Mouse (Mus musculus) gastrocnemius, adult 2 months (tissue): ENCODE measurements around the gene Olfml2b. TPM values are rescaled to one million over a fixed set of nuclear protein-coding genes. Genes with fewer than 3 reads are reported as not detected.
A peak's percentile ranks its signal among the peaks of the same experiment; 100 is the strongest.

Experiments used
- DNase-seq: peaks from one replicate; pipeline ENCODE4 v3.0.0; 2022
- H3K27ac ChIP-seq: fragments of 200-600 bp; 2 replicates; pipeline ENCODE4 v1.8.1; 2022; ENCODE audit warnings: mild to moderate bottlenecking
- H3K4me3 ChIP-seq: fragments of 200-600 bp; 2 replicates; pipeline ENCODE4 v1.8.1; 2022; ENCODE audit warnings: mild to moderate bottlenecking, moderate library complexity
- CTCF ChIP-seq: fragments of 200-600 bp; IDR thresholded peaks from 2 replicates; pipeline ENCODE4 v1.8.1; 2022; ENCODE audit warnings: antibody characterized with exemption, mild to moderate bottlenecking, moderate library complexity
- intact Hi-C: fragments of 180-260 bp; cut with DNase I; formaldehyde crosslinking; loops from one replicate; pipeline ENCODE4 v1.15.1; 2025
- total RNA-seq, 2 experiments: library from RNA; stranded (reverse); gene quantifications; 2 replicates each; pipeline ENCODE4 v1.2.3; 2021

Gene Olfml2b
- total RNA-seq, 2 experiments from 2014 or later: 2.9 to 6.6 TPM

- intact Hi-C loops: no loop called here
- no peak overlapping the region for H3K27ac ChIP-seq
- no peak for DNase-seq
- no peak for TF ChIP-seq CTCF
- no peak overlapping the region for H3K4me3 ChIP-seq
Observed at GRCm38 (mm10) chr1:170619686-170620374, 24.5 kb upstream of the Olfml2b start.

- no peak for TF ChIP-seq CTCF
- no peak overlapping the region for H3K27ac ChIP-seq
- intact Hi-C loops: no loop called here
- no peak overlapping the region for H3K4me3 ChIP-seq
- DNase-seq: no peak
Observed at GRCm38 (mm10) chr1:170622934-170623333, 21.4 kb upstream of the Olfml2b start.

- H3K27ac ChIP-seq: no peak overlapping the region
- no peak for DNase-seq
- intact Hi-C loops: no loop called here
- no peak overlapping the region for H3K4me3 ChIP-seq
- no peak for TF ChIP-seq CTCF
Observed at GRCm38 (mm10) chr1:170623432-170623831, 20.9 kb upstream of the Olfml2b start.

GRCm38 (mm10) chr1:170630489-170630888 is 13.8 kb upstream of the Olfml2b start:
- intact Hi-C loops: loop anchor here (5.0 kb wide), 1 partner anchor 212 kb away; no protein-coding TSS in a partner anchor
- H3K27ac ChIP-seq: no peak overlapping the region
- no peak for TF ChIP-seq CTCF
- H3K4me3 ChIP-seq: no peak overlapping the region
- no peak for DNase-seq

GRCm38 (mm10) chr1:170631571-170631970 is 12.8 kb upstream of the Olfml2b start:
- TF ChIP-seq CTCF: no peak
- intact Hi-C loops: loop anchor here (5.0 kb wide), 1 partner anchor 211 kb away; no protein-coding TSS in a partner anchor
- H3K27ac ChIP-seq: no peak overlapping the region
- H3K4me3 ChIP-seq: no peak overlapping the region
- DNase-seq: no peak

- no peak overlapping the region for H3K27ac ChIP-seq
Observed at GRCm38 (mm10) chr1:170632385-170632784, 11.9 kb upstream of the Olfml2b start.

GRCm38 (mm10) chr1:170632856-170633255 is 11.5 kb upstream of the Olfml2b start:
- Histone ChIP-seq H3K27ac (no peak overlapping the region), H3K4me3 (no peak overlapping the region)
- TF ChIP-seq CTCF: no peak
- DNase-seq: no peak
- intact Hi-C loops: loop anchor here (5.0 kb wide), 1 partner anchor 209 kb away; no protein-coding TSS in a partner anchor

More at GRCm38 (mm10) chr1:170632385-170632784, 11.9 kb upstream of the Olfml2b start:
- peak; percentile 86 for DNase-seq
- peak; percentile 96; the same call in 1 of the 2 replicates for TF ChIP-seq CTCF
- no peak overlapping the region for H3K4me3 ChIP-seq
- intact Hi-C loops: loop anchor here (5.0 kb wide), 1 partner anchor 210 kb away; no protein-coding TSS in a partner anchor

GRCm38 (mm10) chr1:170638941-170639340 is 5.4 kb upstream of the Olfml2b start:
- intact Hi-C loops: no loop called here
- no peak overlapping the region for H3K27ac ChIP-seq
- no peak for TF ChIP-seq CTCF
- DNase-seq: no peak
- H3K4me3 ChIP-seq: no peak overlapping the region

- no peak for DNase-seq
- no peak for TF ChIP-seq CTCF
- Histone ChIP-seq H3K4me3 (peak overlapping the region; percentile 75), H3K27ac (peak overlapping the region; percentile 64)
- intact Hi-C loops: loop anchor here (10.0 kb wide), 1 partner anchor 129 kb away; no protein-coding TSS in a partner anchor
Observed at GRCm38 (mm10) chr1:170645896-170646605, 1.7 kb downstream of the Olfml2b start.

- intact Hi-C loops: loop anchor here (10.0 kb wide), 1 partner anchor 128 kb away; no protein-coding TSS in a partner anchor
- peak overlapping the region; percentile 64 for H3K27ac ChIP-seq
Observed at GRCm38 (mm10) chr1:170646606-170647287, 2.4 kb downstream of the Olfml2b start.

GRCm38 (mm10) chr1:170647381-170647780 is 3.0 kb downstream of the Olfml2b start:
- intact Hi-C loops: loop anchor here (10.0 kb wide), 1 partner anchor 127 kb away; no protein-coding TSS in a partner anchor
- TF ChIP-seq CTCF: no peak
- Histone ChIP-seq H3K4me3 (peak overlapping the region; percentile 75; the same call in 1 of the 2 replicates), H3K27ac (peak overlapping the region; percentile 64; the same call in 1 of the 2 replicates)
- DNase-seq: no peak

More at GRCm38 (mm10) chr1:170646606-170647287, 2.4 kb downstream of the Olfml2b start:
- TF ChIP-seq CTCF: no peak
- peak overlapping the region; percentile 75 for H3K4me3 ChIP-seq
- DNase-seq: no peak

- TF ChIP-seq CTCF: no peak
- DNase-seq: no peak
- Histone ChIP-seq H3K4me3 (no peak overlapping the region; the same call in 1 of the 2 replicates), H3K27ac (peak overlapping the region; percentile 51; the same call in 1 of the 2 replicates)
- intact Hi-C loops: loop anchor here (10.0 kb wide), 1 partner anchor 127 kb away; no protein-coding TSS in a partner anchor
Observed at GRCm38 (mm10) chr1:170647971-170648514, 3.7 kb downstream of the Olfml2b start.
